Comparison of ENCODE assay signal across 15 mouse cellular contexts in the genomic region with DNA sequence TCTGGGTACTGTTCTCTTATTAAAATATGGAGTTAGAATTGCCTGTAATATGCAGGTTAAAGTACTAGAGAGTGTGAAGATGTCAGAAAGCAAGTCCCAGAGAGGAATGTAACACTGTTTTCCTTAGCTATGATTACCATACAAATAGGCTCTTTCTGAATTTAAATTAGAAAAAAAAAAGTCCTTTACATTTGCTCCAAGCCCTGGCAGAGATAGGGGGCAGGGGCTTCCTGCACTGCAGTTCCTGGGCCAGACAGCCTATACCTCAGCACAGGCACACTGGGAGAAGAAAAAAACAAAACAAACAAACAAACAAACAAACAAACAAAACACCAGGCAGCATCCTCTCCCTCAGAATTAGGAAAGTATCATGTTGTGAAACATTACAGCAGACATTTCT.
"Had no signal": no experiment of that assay in that cellular context is flagged by ENCODE, and none has a peak within 500 bp of the region (broad histone marks: within the 10 kb centered on the region; RNA-seq: fewer than 3 reads in every experiment).

No protein-coding gene starts in this region.

- H3K36me3 ChIP-seq: limb, embryonic 15.5 days; liver, embryonic 13.5 days; lung, embryonic 15.5 days had no signal

- H3K4me2 ChIP-seq: limb, embryonic 15.5 days; lung, embryonic 15.5 days had no signal

- H3K4me3 ChIP-seq: limb, embryonic 15.5 days; liver, embryonic 13.5 days; lung, embryonic 15.5 days; megakaryocyte, embryonic 14.5 days had no signal

- H3K27ac ChIP-seq: kidney, postnatal 0 days; limb, embryonic 15.5 days; liver, embryonic 13.5 days; lung, embryonic 15.5 days; macrophage had no signal

- H3K4me1 ChIP-seq: lung, embryonic 15.5 days had no signal

- H3K9ac ChIP-seq: limb, embryonic 15.5 days; liver, embryonic 13.5 days; liver, postnatal 0 days; lung, embryonic 15.5 days had no signal

- DNase-seq: kidney, adult 8-10 months; kidney, postnatal 36 days; layer of hippocampus, adult 9-11 months; layer of hippocampus, postnatal 36 days; liver, embryonic 13.5 days; liver, postnatal 0 days; lung, postnatal 14 days; thymus, adult 18-20 months; thymus, postnatal 14 days had no signal

- H3K9me3 ChIP-seq: limb, embryonic 15.5 days; liver, embryonic 13.5 days; lung, embryonic 15.5 days; megakaryocyte, embryonic 14.5 days had no signal

- ATAC-seq: intestine, postnatal 0 days; liver, postnatal 0 days had no signal

- H3K27me3 ChIP-seq: limb, embryonic 15.5 days; liver, embryonic 13.5 days; lung, embryonic 15.5 days; megakaryocyte, embryonic 14.5 days had no signal
